Mouse (Mus musculus): ENCODE measurements around the gene Kdm4c.

DNA sequence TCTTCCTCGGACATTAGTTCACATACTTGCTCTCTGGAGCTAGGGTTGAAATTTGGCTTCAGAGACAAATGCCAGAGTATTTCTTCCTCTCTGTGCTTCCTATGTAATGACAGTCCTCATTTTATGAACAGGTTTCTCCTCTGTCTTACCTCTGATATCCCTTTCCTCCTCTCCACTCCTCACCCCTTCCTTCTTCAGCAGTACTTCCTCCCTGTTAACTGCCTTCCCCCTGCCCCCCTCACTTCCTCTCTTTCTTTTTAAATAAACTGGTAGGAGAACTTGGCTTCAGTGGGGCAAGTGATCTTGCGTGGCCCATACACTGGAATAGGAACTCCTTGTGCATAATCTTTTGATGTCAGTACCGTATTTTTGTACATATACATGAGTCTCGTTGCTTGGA is 115.2 kb downstream of the Kdm4c start:
- no peak for TF ChIP-seq CTCF (IDR thresholded peaks at IDR 0.05)
- TF ChIP-seq EP300 (IDR thresholded peaks at IDR 0.05), result no peak

All from lung, postnatal 0 days (tissue).